Comparison of ENCODE assay signal across 20 mouse cellular contexts in the genomic region with DNA sequence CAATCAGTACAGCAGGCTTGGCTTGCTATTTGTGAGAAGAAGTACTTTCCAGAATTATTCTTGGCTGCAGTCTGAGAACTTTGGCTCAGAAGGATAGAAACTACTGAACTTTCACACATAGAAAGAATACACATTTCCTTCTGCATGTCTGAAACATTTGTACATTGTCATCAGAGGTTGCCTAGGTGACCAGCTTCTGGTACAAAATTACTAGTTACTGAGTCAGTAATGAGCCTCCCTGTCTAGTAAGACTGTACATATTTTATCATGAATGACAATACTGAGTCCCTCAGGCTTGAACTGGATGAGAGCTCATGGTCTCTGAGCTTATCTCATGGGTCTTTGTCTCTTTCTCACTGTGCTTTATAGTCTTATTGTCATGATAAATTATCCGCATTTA.
"Had no signal": no experiment of that assay in that cellular context is flagged by ENCODE, and none has a peak within 500 bp of the region (broad histone marks: within the 10 kb centered on the region; RNA-seq: fewer than 3 reads in every experiment).

No protein-coding gene starts in this region.

- H3K27me3 ChIP-seq: midbrain, embryonic 12.5 days; neural tube, embryonic 13.5 days; neural tube, embryonic 15.5 days; stomach, embryonic 15.5 days had no signal

- ATAC-seq: midbrain, embryonic 16.5 days had no signal

- H3K4me2 ChIP-seq: lung, embryonic 14.5 days; midbrain, embryonic 12.5 days; neural tube, embryonic 13.5 days; neural tube, embryonic 15.5 days; stomach, embryonic 15.5 days had no signal

- H3K4me3 ChIP-seq: midbrain, embryonic 10.5 days; midbrain, embryonic 12.5 days; myocyte; neural tube, embryonic 13.5 days; neural tube, embryonic 15.5 days; stomach, embryonic 15.5 days had no signal

- H3K9ac ChIP-seq: lung, embryonic 14.5 days; midbrain, embryonic 12.5 days; neural tube, embryonic 13.5 days; neural tube, embryonic 15.5 days; stomach, embryonic 15.5 days had no signal

- H3K36me3 ChIP-seq: midbrain, embryonic 10.5 days; midbrain, embryonic 12.5 days; neural tube, embryonic 13.5 days; neural tube, embryonic 15.5 days; stomach, embryonic 15.5 days had no signal

- H3K9me3 ChIP-seq: midbrain, embryonic 10.5 days; midbrain, embryonic 12.5 days; neural tube, embryonic 13.5 days; neural tube, embryonic 15.5 days; stomach, embryonic 15.5 days had no signal

- H3K4me1 ChIP-seq: midbrain, embryonic 10.5 days; midbrain, embryonic 12.5 days; neural tube, embryonic 13.5 days; neural tube, embryonic 15.5 days; stomach, embryonic 15.5 days had no signal

- DNase-seq: lung, embryonic 14.5 days; lung, postnatal 10 days; lung, postnatal 4 days; midbrain, embryonic 14.5 days; retina, postnatal 1 day; right cerebral cortex, adult 18-20 months; right cerebral cortex, postnatal 25 days; right cerebral cortex, postnatal 4 days; spleen, adult 18-20 months; thymus, adult 2 months; thymus, postnatal 25 days; thymus, postnatal 4 days had no signal

- H3K27ac ChIP-seq: midbrain, embryonic 10.5 days; midbrain, embryonic 12.5 days; neural tube, embryonic 13.5 days; neural tube, embryonic 15.5 days; stomach, embryonic 15.5 days; stomach, postnatal 0 days had no signal
